Mouse (Mus musculus): Measurements from ENCODE around the gene Rhox13.

DNA sequence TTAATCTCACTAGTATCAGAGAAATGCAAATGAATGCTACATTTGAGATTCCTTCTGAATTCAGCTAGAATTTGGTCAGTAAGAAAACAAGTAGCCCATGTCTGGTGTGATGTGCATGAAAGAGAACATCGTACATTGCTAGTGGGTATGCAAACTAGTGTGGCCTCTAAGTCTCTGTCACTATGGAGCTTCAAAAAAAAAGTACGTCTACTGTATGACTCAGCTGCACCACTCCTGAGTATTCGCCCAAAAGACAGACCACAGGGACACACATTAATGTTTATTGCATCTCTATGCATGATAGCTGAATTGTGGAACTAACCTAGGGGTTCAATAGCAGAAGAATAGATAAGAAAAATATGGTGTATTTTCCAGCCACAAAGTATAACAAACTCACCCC, 44.3 kb downstream of the Rhox13 start:
- no peak for TF ChIP-seq CTCF (IDR thresholded peaks at IDR 0.05)
- no peak for TF ChIP-seq EP300 (IDR thresholded peaks at IDR 0.05)
